Mouse (Mus musculus) T-helper 2 cell (primary cell): ENCODE results near the gene Acap2.

Experiments
- in situ Hi-C: fragments of 300-600 bp; cut with MboI, MseI; formaldehyde crosslinking; loops from one replicate; pipeline ENCODE4 v1.15.1; 2025; ENCODE audit warnings: high pct_unique_total_duplicates

Gene Acap2

GRCm38 (mm10) chr16:31205726-31206125 is 4.7 kb upstream of the Acap2 start:
- in situ Hi-C loops: no loop called here

- in situ Hi-C loops: no loop called here
These were observed 4.1 kb upstream of the Acap2 start for GRCm38 (mm10) chr16:31205187-31205586.

- in situ Hi-C loops: no loop called here
These were observed 3.2 kb upstream of the Acap2 start for GRCm38 (mm10) chr16:31204216-31204615.

- in situ Hi-C loops: no loop called here
These were observed 659 bp upstream of the Acap2 start for GRCm38 (mm10) chr16:31201704-31202103.

GRCm38 (mm10) chr16:31199926-31200789 is 887 bp downstream of the Acap2 start:
- in situ Hi-C loops: loop anchor here (10.0 kb wide), 1 partner anchor 115 kb away; the partner anchor contains the start of gene Xxylt1

GRCm38 (mm10) chr16:31199591-31199925 is 1.5 kb downstream of the Acap2 start:
- in situ Hi-C loops: loop anchor here (10.0 kb wide), 1 partner anchor 115 kb away; the partner anchor contains the start of gene Xxylt1

- in situ Hi-C loops: loop anchor here (10.0 kb wide), 1 partner anchor 112 kb away; the partner anchor contains the start of gene Xxylt1
These were observed 4.1 kb downstream of the Acap2 start for GRCm38 (mm10) chr16:31196971-31197370.

- in situ Hi-C loops: loop anchor here (10.0 kb wide), 1 partner anchor 108 kb away; the partner anchor contains the start of gene Xxylt1
These were observed 8.5 kb downstream of the Acap2 start for GRCm38 (mm10) chr16:31192526-31192925.

GRCm38 (mm10) chr16:31191818-31192217 is 9.2 kb downstream of the Acap2 start:
- in situ Hi-C loops: loop anchor here (10.0 kb wide), 1 partner anchor 107 kb away; the partner anchor contains the start of gene Xxylt1

GRCm38 (mm10) chr16:31190426-31190825 is 10.6 kb downstream of the Acap2 start:
- in situ Hi-C loops: loop anchor here (10.0 kb wide), 1 partner anchor 106 kb away; the partner anchor contains the start of gene Xxylt1

GRCm38 (mm10) chr16:31189291-31189690 is 11.8 kb downstream of the Acap2 start:
- in situ Hi-C loops: no loop called here

- in situ Hi-C loops: no loop called here
These were observed 12.2 kb downstream of the Acap2 start for GRCm38 (mm10) chr16:31188799-31189198.

GRCm38 (mm10) chr16:31188270-31188669 is 12.8 kb downstream of the Acap2 start:
- in situ Hi-C loops: no loop called here

- in situ Hi-C loops: no loop called here
These were observed 13.9 kb downstream of the Acap2 start for GRCm38 (mm10) chr16:31187192-31187591.

- in situ Hi-C loops: no loop called here
These were observed 15.3 kb downstream of the Acap2 start for GRCm38 (mm10) chr16:31185757-31186156.

GRCm38 (mm10) chr16:31184727-31185126 is 16.3 kb downstream of the Acap2 start:
- in situ Hi-C loops: no loop called here

GRCm38 (mm10) chr16:31182576-31182975 is 18.5 kb downstream of the Acap2 start:
- in situ Hi-C loops: no loop called here

- in situ Hi-C loops: no loop called here
These were observed 20.2 kb downstream of the Acap2 start for GRCm38 (mm10) chr16:31180843-31181242.

GRCm38 (mm10) chr16:31179384-31179783 is 21.7 kb downstream of the Acap2 start:
- in situ Hi-C loops: no loop called here

GRCm38 (mm10) chr16:31174880-31175638 is 26.0 kb downstream of the Acap2 start:
- in situ Hi-C loops: no loop called here

- in situ Hi-C loops: no loop called here
These were observed 28.8 kb downstream of the Acap2 start for GRCm38 (mm10) chr16:31172229-31172628.

GRCm38 (mm10) chr16:31171418-31171817 is 29.6 kb downstream of the Acap2 start:
- in situ Hi-C loops: no loop called here
